Mouse (Mus musculus) olfactory bulb, adult 2 months (tissue): ENCODE results near the gene Rps26. TPM values are rescaled to one million over a fixed set of nuclear protein-coding genes. Genes with fewer than 3 reads are reported as not detected.
"Not testable (repeated sequence)": the region's sequence is repeated elsewhere in the genome, so short reads cannot be mapped to it uniquely, and the experiment has no call there.

Experiments
- H3K27ac ChIP-seq: fragments of 200-500 bp; 2 replicates; pipeline ENCODE4 v1.5.1; 2012; ENCODE audit warnings: low read depth, low read length; ENCODE audit not compliant: insufficient read depth
- H3K4me1 ChIP-seq: fragments of 200-500 bp; 2 replicates; pipeline ENCODE4 v1.6.1; 2012; ENCODE audit warnings: low read length; ENCODE audit not compliant: control insufficient read depth, insufficient read depth
- H3K4me3 ChIP-seq: fragments of 200-500 bp; 2 replicates; pipeline ENCODE4 v1.5.1; 2012; ENCODE audit warnings: mild to moderate bottlenecking, low read depth, low read length, moderate library complexity; ENCODE audit not compliant: insufficient read depth
- CTCF ChIP-seq: fragments of 200-500 bp; IDR thresholded peaks from 2 replicates; pipeline ENCODE4 v1.5.1; 2012; ENCODE audit warnings: low read depth, mild to moderate bottlenecking, low read length, moderate library complexity; ENCODE audit not compliant: insufficient read depth
- POLR2A ChIP-seq: fragments of 200-500 bp; IDR thresholded peaks from 2 replicates; pipeline ENCODE4 v1.6.1; 2012; ENCODE audit warnings: mild to moderate bottlenecking, low read depth, low read length, moderate library complexity; ENCODE audit not compliant: insufficient read depth
- WGBS: fragments of 180-500 bp; shearing (Covaris S2); methylation state at CpG from one replicate; pipeline ENCODE4 v1.1.7; 2018; 5-methylcytosine and 5-hydroxymethylcytosine counted together
- polyA plus RNA-seq: library from polyadenylated mRNA; stranded (reverse); fragments of >200 nt; gene quantifications from 2 replicates; pipeline ENCODE4 v1.2.4, GENCODE M21; 2012; ENCODE audit warnings: low replicate concordance; ENCODE audit not compliant: missing spikeins, insufficient read depth, insufficient read length

The Rps26 gene
- polyA plus RNA-seq, 1 experiment: not detected

GRCm38 (mm10) chr10:128614934-128615333, 11.6 kb downstream of the Rps26 start:
- Histone ChIP-seq H3K4me3 (no peak overlapping the region), H3K4me1 (no peaks in the 10 kb centered on the region), H3K27ac (no peak overlapping the region)
- 52% methylated on average over 3 of the region's 3 CpGs for WGBS
- TF ChIP-seq POLR2A: no peak
- no peak for TF ChIP-seq CTCF

GRCm38 (mm10) chr10:128613820-128614219, 12.7 kb downstream of the Rps26 start:
- H3K4me3 ChIP-seq: not testable (repeated sequence)

GRCm38 (mm10) chr10:128613154-128613440, 13.4 kb downstream of the Rps26 start:
- TF ChIP-seq POLR2A: no peak
- no peak for TF ChIP-seq CTCF
- no peak overlapping the region for H3K4me3 ChIP-seq
- 32% methylated on average over 6 of the region's 6 CpGs for WGBS
- no peak overlapping the region for H3K27ac ChIP-seq
- H3K4me1 ChIP-seq: no peaks in the 10 kb centered on the region

More at GRCm38 (mm10) chr10:128613820-128614219, 12.7 kb downstream of the Rps26 start:
- 58% methylated on average over 4 of the region's 4 CpGs for WGBS
- not testable (repeated sequence) for H3K27ac ChIP-seq, H3K4me1 ChIP-seq

- WGBS: 13% methylated on average over 16 of the region's 16 CpGs
- H3K4me3 ChIP-seq: no peak overlapping the region
- TF ChIP-seq POLR2A: no peak
- H3K4me1 ChIP-seq: no peaks in the 10 kb centered on the region
- no peak overlapping the region for H3K27ac ChIP-seq
These were observed 14.0 kb downstream of the Rps26 start for GRCm38 (mm10) chr10:128612433-128613153.

- WGBS: 45% methylated on average over 2 of the region's 2 CpGs
- Histone ChIP-seq H3K4me1 (no peaks in the 10 kb centered on the region), H3K27ac (no peak overlapping the region), H3K4me3 (no peak overlapping the region)
- TF ChIP-seq POLR2A (no peak), CTCF (no peak)
These were observed 20.1 kb downstream of the Rps26 start for GRCm38 (mm10) chr10:128606483-128606882.

- no peak overlapping the region for H3K27ac ChIP-seq
- no peaks in the 10 kb centered on the region for H3K4me1 ChIP-seq
- no peak overlapping the region for H3K4me3 ChIP-seq
- WGBS: 86% methylated on average over 4 of the region's 4 CpGs
- TF ChIP-seq CTCF (no peak), POLR2A (no peak)
These were observed 23.9 kb downstream of the Rps26 start for GRCm38 (mm10) chr10:128602470-128603128.

GRCm38 (mm10) chr10:128601499-128601898, 25.0 kb downstream of the Rps26 start:
- no peak overlapping the region for H3K27ac ChIP-seq
- no peaks in the 10 kb centered on the region for H3K4me1 ChIP-seq
- 82% methylated on average over 1 of the region's 1 CpGs for WGBS
- no peak overlapping the region for H3K4me3 ChIP-seq
- TF ChIP-seq CTCF (no peak), POLR2A (no peak)

GRCm38 (mm10) chr10:128598476-128598875, 28.1 kb downstream of the Rps26 start:
- Histone ChIP-seq H3K4me1 (no peaks in the 10 kb centered on the region), H3K27ac (no peak overlapping the region), H3K4me3 (no peak overlapping the region)
- TF ChIP-seq POLR2A (no peak), CTCF (no peak)
- 79% methylated on average over 2 of the region's 2 CpGs for WGBS

- H3K4me3 ChIP-seq: no peak overlapping the region
- WGBS: 31% methylated on average over 5 of the region's 5 CpGs
- TF ChIP-seq POLR2A (no peak), CTCF (no peak)
These were observed 33.8 kb downstream of the Rps26 start for GRCm38 (mm10) chr10:128592797-128593196.

More at GRCm38 (mm10) chr10:128592797-128593196, 33.8 kb downstream of the Rps26 start:
- peaks cover 7% of the 10 kb centered on the region for H3K4me1 ChIP-seq
- no peak overlapping the region for H3K27ac ChIP-seq
